Mouse (Mus musculus) stomach, embryonic 14.5 days (tissue): ENCODE results near the gene Pak6. TPM values are rescaled to one million over a fixed set of nuclear protein-coding genes. Genes with fewer than 3 reads are reported as not detected.
A peak's percentile ranks its signal among the peaks of the same experiment; 100 is the strongest.

Experiments
- ATAC-seq: fragments of 200-750 bp; cut with Nextera tagmentation; 2 replicates; pipeline ENCODE4 v1.8.0; 2017; ENCODE audit warnings: low read depth, moderate TSS enrichment; ENCODE audit not compliant: insufficient number of reproducible peaks, insufficient read depth, low FRiP score
- H3K27ac ChIP-seq: fragments of 300-500 bp; sonication (generic); 2 replicates; pipeline ENCODE4 v1.5.1; 2014; ENCODE audit warnings: mild to moderate bottlenecking, low read length, moderate library complexity, mixed read lengths
- H3K27me3 ChIP-seq: fragments of 300-500 bp; sonication (generic); 2 replicates; pipeline ENCODE4 v1.6.1; 2014; ENCODE audit warnings: low read length, control low read depth, mixed read lengths; ENCODE audit not compliant: control insufficient read depth, insufficient read depth
- H3K36me3 ChIP-seq: fragments of 300-500 bp; sonication (generic); 2 replicates; pipeline ENCODE4 v1.6.1; 2014; ENCODE audit warnings: mild to moderate bottlenecking, control low read depth, low read length, moderate library complexity, mixed read lengths; ENCODE audit not compliant: control insufficient read depth, insufficient read depth
- H3K4me1 ChIP-seq: fragments of 300-500 bp; sonication (generic); 2 replicates; pipeline ENCODE4 v1.6.1; 2014; ENCODE audit warnings: low read length, control low read depth, mixed read lengths; ENCODE audit not compliant: control insufficient read depth, insufficient read depth
- H3K4me2 ChIP-seq: fragments of 300-500 bp; sonication (generic); replicated peaks from 2 replicates; pipeline ENCODE4 v1.6.1; 2014; ENCODE audit warnings: low read depth, low read length, control low read depth
- H3K4me3 ChIP-seq: fragments of 300-500 bp; sonication (generic); 2 replicates; pipeline ENCODE4 v1.5.1; 2014; ENCODE audit warnings: low read depth, low read length, control low read depth
- H3K9ac ChIP-seq: fragments of 300-500 bp; sonication (generic); replicated peaks from 2 replicates; pipeline ENCODE4 v1.6.1; 2014; ENCODE audit warnings: low read depth, mild to moderate bottlenecking, control low read depth, low read length, moderate library complexity, mixed read lengths
- H3K9me3 ChIP-seq: fragments of 300-500 bp; sonication (generic); 2 replicates; pipeline ENCODE4 v1.6.1; 2016; ENCODE audit warnings: low read depth, low read length, control low read depth; ENCODE audit not compliant: control insufficient read depth
- WGBS: fragments of 180-500 bp; shearing (Covaris S2); extraction: QIAGEN DNeasy Blood & Tissue Kit; methylation state at CpG from one replicate; pipeline ENCODE4 v1.1.7; 2014; 5-methylcytosine and 5-hydroxymethylcytosine counted together
- polyA plus RNA-seq: library from polyadenylated mRNA; unstranded; fragments of >200 nt; fragmentation: Nextera tagmentation; extraction: Ambion mirVana; gene quantifications from 2 replicates; pipeline ENCODE4 v1.2.1, GENCODE M21; 2014

The Pak6 gene
- polyA plus RNA-seq, 1 experiment from 2014 or later = 3.3 TPM

DNA sequence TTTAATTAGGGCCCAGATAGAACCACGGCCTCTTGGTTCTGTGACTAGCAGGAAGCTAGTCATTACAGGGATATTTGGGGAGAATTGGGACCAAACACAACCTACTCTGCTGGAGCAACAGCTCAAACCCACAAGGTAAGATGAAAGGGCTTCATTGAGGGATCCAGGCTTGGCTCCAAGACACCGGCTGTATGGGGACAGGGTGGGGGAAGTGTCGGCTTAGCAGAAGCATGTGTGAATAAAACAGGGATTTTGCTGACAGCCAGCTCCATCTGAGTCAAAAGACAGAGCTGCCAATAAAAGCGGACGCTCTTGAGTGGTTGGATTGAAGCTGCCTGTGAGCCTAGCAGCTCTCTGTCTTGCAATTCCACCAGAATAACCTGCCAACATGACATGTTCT lies 70.2 kb downstream of the Pak6 start:
- Histone ChIP-seq H3K27me3 (no peaks in the 10 kb centered on the region), H3K4me1 (peaks cover 13% of the 10 kb centered on the region), H3K4me2 (no peak overlapping the region), H3K4me3 (no peak overlapping the region), H3K9me3 (no peaks in the 10 kb centered on the region), H3K36me3 (no peaks in the 10 kb centered on the region), H3K9ac (no peak overlapping the region), H3K27ac (no peak overlapping the region)
- ATAC-seq = no peak
- WGBS = 64% methylated on average over 5 of the region's 5 CpGs

DNA sequence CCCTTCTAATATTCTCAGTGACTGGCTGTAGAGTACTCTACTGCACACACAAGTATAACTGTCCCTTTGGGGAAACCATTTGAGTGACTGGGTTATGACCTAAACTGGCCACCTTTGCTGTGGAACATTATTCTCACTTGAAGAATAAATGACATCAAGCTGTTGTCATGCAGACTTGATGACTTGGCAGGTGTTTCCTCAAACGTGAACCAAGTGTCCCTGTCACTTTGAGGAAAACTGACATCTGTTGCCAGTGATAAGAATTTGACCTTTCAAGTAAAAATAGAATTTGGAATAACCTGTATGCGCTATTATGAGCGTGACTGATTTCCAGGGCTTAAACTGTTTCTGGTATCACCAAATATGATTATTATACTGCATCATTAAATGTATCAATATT lies 77.2 kb downstream of the Pak6 start:
- 60% methylated on average over 3 of the region's 3 CpGs for WGBS
- H3K4me2 ChIP-seq = no peak overlapping the region

DNA sequence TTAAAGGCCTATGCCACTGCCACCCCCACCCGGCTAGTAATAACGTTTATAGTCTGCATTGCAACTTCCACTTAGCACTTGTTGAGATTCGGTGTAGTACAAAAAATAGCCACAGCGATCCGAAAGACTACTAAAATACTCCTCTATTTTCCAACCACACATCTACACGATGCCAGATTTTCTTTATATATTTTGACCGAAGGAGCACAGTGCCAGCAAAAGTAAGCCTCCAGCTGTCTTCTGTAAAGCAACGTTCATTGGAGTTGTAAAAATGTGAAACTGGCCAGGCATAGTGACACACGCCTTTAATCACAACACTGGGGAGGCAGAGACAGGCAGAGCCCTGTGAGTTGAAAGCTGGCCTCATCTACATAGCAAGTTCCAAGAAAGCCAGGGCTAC lies 78.1 kb downstream of the Pak6 start:
- Histone ChIP-seq H3K9me3 (no peaks in the 10 kb centered on the region), H3K9ac (no peak overlapping the region), H3K4me1 (peaks cover 3% of the 10 kb centered on the region; the same call in 1 of the 2 replicates), H3K27ac (no peak overlapping the region), H3K4me2 (no peak overlapping the region), H3K4me3 (no peak overlapping the region), H3K36me3 (no peaks in the 10 kb centered on the region), H3K27me3 (0 out of 2 replicates have a peak, but pooled peaks cover 2% of the 10 kb centered on the region)
- ATAC-seq = no peak
- 63% methylated on average over 9 of the region's 9 CpGs for whole genome bisulfite sequencing

More for the DNA sequence above, 77.2 kb downstream of the Pak6 start:
- Histone ChIP-seq H3K9me3 (no peaks in the 10 kb centered on the region), H3K27me3 (0 out of 2 replicates have a peak, but pooled peaks cover 2% of the 10 kb centered on the region), H3K4me1 (peaks cover 3% of the 10 kb centered on the region; the same call in 1 of the 2 replicates), H3K36me3 (no peaks in the 10 kb centered on the region), H3K9ac (no peak overlapping the region), H3K4me3 (no peak overlapping the region), H3K27ac (no peak overlapping the region)
- no peak for ATAC-seq

GRCm38 (mm10) chr2:118743261-118743943 lies 80.3 kb downstream of the Pak6 start:
- no peak for ATAC-seq
- no peak overlapping the region for H3K9ac ChIP-seq
- 26% methylated on average over 8 of the region's 8 CpGs for WGBS
- no peak overlapping the region for H3K27ac ChIP-seq
- no peaks in the 10 kb centered on the region for H3K9me3 ChIP-seq
- H3K36me3 ChIP-seq = no peaks in the 10 kb centered on the region
- H3K4me3 ChIP-seq = no peak overlapping the region
- H3K27me3 ChIP-seq = 0 out of 2 replicates have a peak, but pooled peaks cover 2% of the 10 kb centered on the region
- H3K4me2 ChIP-seq = no peak overlapping the region
- peaks cover 14% of the 10 kb centered on the region for H3K4me1 ChIP-seq

DNA sequence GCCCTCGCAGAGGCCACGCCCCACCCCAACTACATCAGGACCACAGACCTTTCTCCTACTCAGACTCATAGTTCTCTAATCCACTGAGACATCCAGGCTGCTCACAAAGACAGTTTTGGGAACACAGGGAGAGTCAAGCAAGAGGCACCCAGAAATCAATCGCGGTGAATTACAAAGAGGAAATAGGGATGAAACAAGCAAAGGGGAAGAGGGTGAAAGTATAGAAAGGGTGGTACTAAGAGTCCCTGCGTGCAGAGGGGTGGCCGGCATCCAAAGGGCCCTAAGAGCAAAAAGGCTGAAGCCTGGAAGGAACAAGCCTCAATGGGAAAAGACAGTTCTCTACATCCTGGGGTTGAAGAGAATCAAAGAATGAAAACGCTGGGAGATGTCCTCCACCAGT lies 81.5 kb downstream of the Pak6 start:
- Histone ChIP-seq H3K4me3 (no peak overlapping the region), H3K4me1 (peaks cover 17% of the 10 kb centered on the region), H3K9me3 (no peaks in the 10 kb centered on the region), H3K9ac (no peak overlapping the region), H3K27ac (no peak overlapping the region), H3K27me3 (0 out of 2 replicates have a peak, but pooled peaks cover 2% of the 10 kb centered on the region), H3K36me3 (no peaks in the 10 kb centered on the region), H3K4me2 (no peak overlapping the region)
- ATAC-seq = no peak
- WGBS = 15% methylated on average over 7 of the region's 7 CpGs

- no peaks in the 10 kb centered on the region for H3K9me3 ChIP-seq
- H3K27me3 ChIP-seq = no peaks in the 10 kb centered on the region
- ATAC-seq = peak; percentile 85
- WGBS = under 1% methylated on average over 51 of the region's 57 CpGs
- H3K4me1 ChIP-seq = peaks cover 19% of the 10 kb centered on the region
- peak within 1 kb of the TSS; percentile 69 for H3K4me3 ChIP-seq
- H3K4me2 ChIP-seq = peak within 1 kb of the TSS; percentile 89
- no peak within 1 kb of the TSS for H3K27ac ChIP-seq
- H3K36me3 ChIP-seq = no peaks in the 10 kb centered on the region
- peak within 1 kb of the TSS; percentile 88 for H3K9ac ChIP-seq
Measured at GRCm38 (mm10) chr2:118745232-118745884, 82.3 kb downstream of the Pak6 start, which contains the start of gene Inafm2. Gene Inafm2, plus strand, starts transcription at chr2:118745758.

DNA sequence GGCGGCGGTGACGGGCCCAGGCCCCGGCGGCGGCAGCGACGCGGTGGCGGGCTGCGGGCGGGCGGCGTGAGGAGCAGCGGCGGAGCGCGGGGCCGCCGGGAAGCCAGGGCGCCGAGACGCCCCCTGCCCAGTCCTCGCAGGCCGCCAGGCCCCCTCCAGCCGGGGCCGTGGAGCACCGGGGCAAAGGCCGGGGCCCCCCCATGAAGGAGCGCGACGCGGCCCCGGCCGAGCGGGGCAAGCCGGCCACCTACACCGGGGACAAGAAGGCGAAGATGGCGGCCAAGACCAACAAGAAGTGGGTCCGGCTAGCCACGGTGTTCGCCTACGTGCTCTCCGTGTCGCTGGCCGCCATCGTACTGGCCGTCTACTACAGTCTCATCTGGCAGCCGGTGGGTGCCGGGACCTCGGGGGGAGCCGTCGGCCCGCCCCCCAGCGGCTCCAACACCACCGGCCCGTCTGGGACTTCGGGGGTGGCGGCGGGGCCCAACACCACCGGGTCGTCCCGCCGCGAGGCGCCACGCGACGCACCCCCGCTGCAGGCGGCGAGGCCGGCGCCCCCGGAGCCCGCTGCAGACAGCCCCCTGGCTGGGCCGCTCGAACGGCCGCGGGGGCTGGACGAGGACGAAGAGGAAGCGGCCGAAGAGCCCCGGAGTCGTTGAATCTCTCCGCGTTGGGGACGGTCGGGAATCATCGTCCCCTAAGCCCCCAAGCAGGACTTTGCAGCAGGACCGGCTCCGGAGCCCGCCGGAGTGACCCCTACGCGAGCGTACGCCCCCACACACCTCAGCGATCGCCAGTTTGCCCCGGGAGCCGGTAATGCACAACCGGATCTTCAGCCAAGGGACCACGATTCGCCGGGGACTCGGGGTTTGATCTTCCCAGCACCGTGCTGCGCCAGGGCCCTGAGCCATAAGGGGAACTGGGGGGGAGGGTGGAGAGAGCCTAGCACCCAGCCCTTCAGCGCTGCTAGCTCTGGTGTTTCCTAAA lies 83.1 kb downstream of the Pak6 start:
- H3K4me2 ChIP-seq = peak overlapping the region; percentile 89
- no peaks in the 10 kb centered on the region for H3K27me3 ChIP-seq
- peak overlapping the region; percentile 69 for H3K4me3 ChIP-seq
- under 1% methylated on average over 106 of the region's 113 CpGs for WGBS
- H3K36me3 ChIP-seq = no peaks in the 10 kb centered on the region
- H3K4me1 ChIP-seq = peaks cover 21% of the 10 kb centered on the region
- H3K27ac ChIP-seq = no peak overlapping the region
- H3K9ac ChIP-seq = peak overlapping the region; percentile 88
- H3K9me3 ChIP-seq = no peaks in the 10 kb centered on the region
- ATAC-seq = peak; percentile 34
